In genomic region chr9:11885784-11886183, GRCm38 (mm10) we compare ENCODE assay signal across 15 mouse cellular contexts.
"Had no signal": no experiment of that assay in that cellular context is flagged by ENCODE, and none has a peak within 500 bp of the region (broad histone marks: within the 10 kb centered on the region; RNA-seq: fewer than 3 reads in every experiment).

No protein-coding gene starts in this region.

- H3K4me3 ChIP-seq: liver, embryonic 13.5 days; liver, embryonic 15.5 days; megakaryocyte, embryonic 14.5 days; midbrain, embryonic 13.5 days; neural tube, embryonic 12.5 days; stomach, embryonic 15.5 days had no signal

- ATAC-seq: liver, postnatal 0 days; midbrain, embryonic 13.5 days had no signal

- H3K9ac ChIP-seq: liver, embryonic 13.5 days; liver, embryonic 15.5 days; liver, postnatal 0 days; midbrain, embryonic 13.5 days; neural tube, embryonic 12.5 days; stomach, embryonic 15.5 days had no signal

- DNase-seq: liver, embryonic 13.5 days; liver, postnatal 0 days; lung, postnatal 14 days; lung, postnatal 36 days; right cerebral cortex, postnatal 14 days; thymus, adult 2 months; thymus, postnatal 25 days had no signal

- H3K36me3 ChIP-seq: liver, embryonic 13.5 days; liver, embryonic 15.5 days; midbrain, embryonic 13.5 days; neural tube, embryonic 12.5 days; stomach, embryonic 15.5 days had no signal

- H3K27me3 ChIP-seq: liver, embryonic 13.5 days; liver, embryonic 15.5 days; megakaryocyte, embryonic 14.5 days; midbrain, embryonic 13.5 days; neural tube, embryonic 12.5 days; stomach, embryonic 15.5 days had no signal

- H3K9me3 ChIP-seq: liver, embryonic 15.5 days; megakaryocyte, embryonic 14.5 days; midbrain, embryonic 13.5 days; neural tube, embryonic 12.5 days; stomach, embryonic 15.5 days had no signal

- H3K4me1 ChIP-seq: liver, embryonic 13.5 days; liver, embryonic 15.5 days; megakaryocyte, embryonic 14.5 days; midbrain, embryonic 13.5 days; neural tube, embryonic 12.5 days; stomach, embryonic 15.5 days had no signal

- H3K27ac ChIP-seq: liver, embryonic 13.5 days; liver, embryonic 15.5 days; macrophage; midbrain, embryonic 13.5 days; neural tube, embryonic 12.5 days; stomach, embryonic 15.5 days; stomach, postnatal 0 days had no signal

- H3K4me2 ChIP-seq: liver, embryonic 13.5 days; liver, embryonic 15.5 days; midbrain, embryonic 11.5 days; midbrain, embryonic 13.5 days; neural tube, embryonic 12.5 days; stomach, embryonic 15.5 days had no signal
